Mouse (Mus musculus): Measurements from ENCODE around the gene Slc8b1. TPM values are rescaled to one million over a fixed set of nuclear protein-coding genes. Genes with fewer than 3 reads are reported as not detected.

Slc8b1 gene
- polyA plus RNA-seq, 1 experiment, result 19.6 TPM

- Histone ChIP-seq H3K79me2 (ENCODE audit: control insufficient read depth, insufficient read depth) (no peaks in the 10 kb centered on the region), H3K36me3 (ENCODE audit: control insufficient read depth, insufficient read depth) (peaks cover 25% of the 10 kb centered on the region), H3ac (ENCODE audit: control insufficient read depth, insufficient read length) (no peak overlapping the region), H3K4me2 (ENCODE audit: low read depth) (no peak overlapping the region), H3K4me3 (no peak overlapping the region), H3K27me3 (ENCODE audit: control insufficient read depth, insufficient read depth, insufficient read length) (no peaks in the 10 kb centered on the region)
- no peak for TF ChIP-seq USF1 (IDR thresholded peaks at IDR 0.05; ENCODE audit: low read depth)
- TF ChIP-seq TCF3 (IDR thresholded peaks at IDR 0.05; ENCODE audit: insufficient read length, low read depth), result no peak
- no peak for TF ChIP-seq SRF (IDR thresholded peaks at IDR 0.05; ENCODE audit: control insufficient read depth, insufficient read length, low read depth)
- no peak for TF ChIP-seq MYOG (IDR thresholded peaks at IDR 0.05; ENCODE audit: control insufficient read depth in 1 of 3, insufficient read depth in 1 of 3, insufficient read length in 2 of 3, low read depth in 2 of 3)
- no peak for TF ChIP-seq REST (IDR thresholded peaks at IDR 0.05; ENCODE audit: insufficient read depth, insufficient read length)
- no peak for TF ChIP-seq TCF12 (IDR thresholded peaks at IDR 0.05; ENCODE audit: insufficient read depth, poor library complexity, severe bottlenecking)
- TF ChIP-seq CEBPB (IDR thresholded peaks at IDR 0.05; ENCODE audit: insufficient read depth, poor library complexity, severe bottlenecking), result no peak
- no peak for TF ChIP-seq POLR2AphosphoS2 (IDR thresholded peaks at IDR 0.05; ENCODE audit: insufficient read length, low read depth)
- TF ChIP-seq E2F4 (IDR thresholded peaks at IDR 0.05; ENCODE audit: insufficient read depth), result no peak
- no peak for TF ChIP-seq MAX (IDR thresholded peaks at IDR 0.05; ENCODE audit: low read depth)
- TF ChIP-seq POLR2A (IDR thresholded peaks at IDR 0.05; ENCODE audit: insufficient read length, low read depth), result no peak
- TF ChIP-seq MYOD1 (IDR thresholded peaks at IDR 0.05; ENCODE audit: control insufficient read depth in 1 of 3, insufficient read length in 2 of 3, low read depth in 2 of 3), result no peak
Observed at GRCm38 (mm10) chr5:120536632-120537031, 25.7 kb downstream of the Slc8b1 start.

- TF ChIP-seq E2F4 (IDR thresholded peaks at IDR 0.05; ENCODE audit: insufficient read depth) (no peak), TCF12 (IDR thresholded peaks at IDR 0.05; ENCODE audit: insufficient read depth, poor library complexity, severe bottlenecking) (no peak), SRF (IDR thresholded peaks at IDR 0.05; ENCODE audit: control insufficient read depth, insufficient read length, low read depth) (no peak), MYOD1 (IDR thresholded peaks at IDR 0.05; ENCODE audit: control insufficient read depth in 1 of 3, insufficient read length in 2 of 3, low read depth in 2 of 3) (no peak), MAX (IDR thresholded peaks at IDR 0.05; ENCODE audit: low read depth) (no peak), CEBPB (IDR thresholded peaks at IDR 0.05; ENCODE audit: insufficient read depth, poor library complexity, severe bottlenecking) (no peak), TCF3 (IDR thresholded peaks at IDR 0.05; ENCODE audit: insufficient read length, low read depth) (no peak), USF1 (IDR thresholded peaks at IDR 0.05; ENCODE audit: low read depth) (no peak), MYOG (IDR thresholded peaks at IDR 0.05; ENCODE audit: control insufficient read depth in 1 of 3, insufficient read depth in 1 of 3, insufficient read length in 2 of 3, low read depth in 2 of 3) (no peak)
- Histone ChIP-seq H3K4me2 (ENCODE audit: low read depth) (no peak overlapping the region), H3ac (ENCODE audit: control insufficient read depth, insufficient read length) (no peak overlapping the region), H3K4me3 (no peak overlapping the region), H3K36me3 (ENCODE audit: control insufficient read depth, insufficient read depth) (peaks cover 33% of the 10 kb centered on the region), H3K27me3 (ENCODE audit: control insufficient read depth, insufficient read depth, insufficient read length) (no peaks in the 10 kb centered on the region), H3K79me2 (ENCODE audit: control insufficient read depth, insufficient read depth) (no peaks in the 10 kb centered on the region)
Observed at GRCm38 (mm10) chr5:120548236-120548850, 37.4 kb downstream of the Slc8b1 start.

- Histone ChIP-seq H3K27me3 (ENCODE audit: control insufficient read depth, insufficient read depth, insufficient read length) (no peaks in the 10 kb centered on the region), H3K79me2 (ENCODE audit: control insufficient read depth, insufficient read depth) (no peaks in the 10 kb centered on the region), H3K36me3 (ENCODE audit: control insufficient read depth, insufficient read depth) (peaks cover 40% of the 10 kb centered on the region), H3K4me3 (no peak overlapping the region), H3K4me2 (ENCODE audit: low read depth) (no peak overlapping the region), H3ac (ENCODE audit: control insufficient read depth, insufficient read length) (no peak overlapping the region)
- no peak for TF ChIP-seq MYOD1 (IDR thresholded peaks at IDR 0.05; ENCODE audit: control insufficient read depth in 1 of 3, insufficient read length in 2 of 3, low read depth in 2 of 3)
- TF ChIP-seq REST (IDR thresholded peaks at IDR 0.05; ENCODE audit: insufficient read depth, insufficient read length), result no peak
- TF ChIP-seq TCF12 (IDR thresholded peaks at IDR 0.05; ENCODE audit: insufficient read depth, poor library complexity, severe bottlenecking), result no peak
Observed at GRCm38 (mm10) chr5:120550137-120550536, 39.2 kb downstream of the Slc8b1 start.

GRCm38 (mm10) chr5:120550673-120551072 is 39.7 kb downstream of the Slc8b1 start:
- H3K4me2 ChIP-seq (ENCODE audit: low read depth), result no peak overlapping the region
- no peak overlapping the region for H3K4me3 ChIP-seq
- H3K79me2 ChIP-seq (ENCODE audit: control insufficient read depth, insufficient read depth), result no peaks in the 10 kb centered on the region
- TF ChIP-seq POLR2AphosphoS2 (IDR thresholded peaks at IDR 0.05; ENCODE audit: insufficient read length, low read depth), result peak; percentile 70
- TF ChIP-seq MYOG (IDR thresholded peaks at IDR 0.05; ENCODE audit: control insufficient read depth in 1 of 3, insufficient read depth in 1 of 3, insufficient read length in 2 of 3, low read depth in 2 of 3), result no peak
- no peak for TF ChIP-seq USF1 (IDR thresholded peaks at IDR 0.05; ENCODE audit: low read depth)
- H3K27me3 ChIP-seq (ENCODE audit: control insufficient read depth, insufficient read depth, insufficient read length), result no peaks in the 10 kb centered on the region
- H3ac ChIP-seq (ENCODE audit: control insufficient read depth, insufficient read length), result no peak overlapping the region
- H3K36me3 ChIP-seq (ENCODE audit: control insufficient read depth, insufficient read depth), result peaks cover 45% of the 10 kb centered on the region

GRCm38 (mm10) chr5:120555871-120556270 is 44.9 kb downstream of the Slc8b1 start:
- no peaks in the 10 kb centered on the region for H3K27me3 ChIP-seq (ENCODE audit: control insufficient read depth, insufficient read depth, insufficient read length)
- H3ac ChIP-seq (ENCODE audit: control insufficient read depth, insufficient read length), result no peak overlapping the region
- H3K79me2 ChIP-seq (ENCODE audit: control insufficient read depth, insufficient read depth), result peaks cover 39% of the 10 kb centered on the region
- H3K4me3 ChIP-seq, result no peak overlapping the region
- H3K36me3 ChIP-seq (ENCODE audit: control insufficient read depth, insufficient read depth), result peaks cover 55% of the 10 kb centered on the region
- no peak overlapping the region for H3K4me2 ChIP-seq (ENCODE audit: low read depth)
- peak; percentile 31 for TF ChIP-seq POLR2A (IDR thresholded peaks at IDR 0.05; ENCODE audit: insufficient read length, low read depth)
- no peak for TF ChIP-seq TCF12 (IDR thresholded peaks at IDR 0.05; ENCODE audit: insufficient read depth, poor library complexity, severe bottlenecking)
- no peak for TF ChIP-seq CEBPB (IDR thresholded peaks at IDR 0.05; ENCODE audit: insufficient read depth, poor library complexity, severe bottlenecking)
- TF ChIP-seq MYOD1 (IDR thresholded peaks at IDR 0.05; ENCODE audit: control insufficient read depth in 1 of 3, insufficient read length in 2 of 3, low read depth in 2 of 3), result no peak
